Mouse (Mus musculus) lung, embryonic 16.5 days (tissue): ENCODE data around the gene Sap30l. TPM values are rescaled to one million over a fixed set of nuclear protein-coding genes. Genes with fewer than 3 reads are reported as not detected.
"Not testable (repeated sequence)": the region's sequence is repeated elsewhere in the genome, so short reads cannot be mapped to it uniquely, and the experiment has no call there.

Experiments
- ATAC-seq: fragments of 200-750 bp; cut with Nextera tagmentation; 2 replicates; pipeline ENCODE4 v1.8.0; 2017; ENCODE audit warnings: low read depth, mild to moderate bottlenecking, moderate library complexity
- H3K27ac ChIP-seq: fragments of 300-500 bp; sonication (generic); 2 replicates; pipeline ENCODE4 v1.5.1; 2014; ENCODE audit warnings: mild to moderate bottlenecking, control low read depth, low read length
- H3K27me3 ChIP-seq: fragments of 300-500 bp; sonication (generic); 2 replicates; pipeline ENCODE4 v1.6.1; 2014; ENCODE audit warnings: low read depth, low read length, mixed read lengths; ENCODE audit not compliant: control insufficient read depth, insufficient read depth
- H3K36me3 ChIP-seq: fragments of 300-500 bp; sonication (generic); 2 replicates; pipeline ENCODE4 v1.6.1; 2014; ENCODE audit warnings: low read length; ENCODE audit not compliant: control insufficient read depth, insufficient read depth
- H3K4me1 ChIP-seq: fragments of 300-500 bp; sonication (generic); replicated peaks from 2 replicates; pipeline ENCODE4 v1.6.1; 2014; ENCODE audit warnings: low read length, mixed read lengths; ENCODE audit not compliant: control insufficient read depth, insufficient read depth
- H3K4me2 ChIP-seq: fragments of 300-500 bp; sonication (generic); 2 replicates; pipeline ENCODE4 v1.6.1; 2014; ENCODE audit warnings: low read depth, low read length, control low read depth
- H3K4me3 ChIP-seq: fragments of 300-500 bp; sonication (generic); 2 replicates; pipeline ENCODE4 v1.5.1; 2014; ENCODE audit warnings: mild to moderate bottlenecking, low read length, control low read depth
- H3K9ac ChIP-seq: fragments of 300-500 bp; sonication (generic); 2 replicates; pipeline ENCODE4 v1.6.1; 2014; ENCODE audit warnings: low read length, control low read depth
- H3K9me3 ChIP-seq: fragments of 300-500 bp; sonication (generic); 2 replicates; pipeline ENCODE4 v1.6.1; 2016; ENCODE audit warnings: low read length; ENCODE audit not compliant: control insufficient read depth
- WGBS: fragments of 180-500 bp; shearing (Covaris S2); extraction: QIAGEN DNeasy Blood & Tissue Kit; methylation state at CpG from one replicate; pipeline ENCODE4 v1.1.7; 2014; 5-methylcytosine and 5-hydroxymethylcytosine counted together
- polyA plus RNA-seq: library from polyadenylated mRNA; unstranded; fragments of >200 nt; fragmentation: Nextera tagmentation; extraction: Ambion mirVana; gene quantifications from 2 replicates; pipeline ENCODE4 v1.2.1, GENCODE M21; 2015

Gene Sap30l
- polyA plus RNA-seq, 1 experiment from 2014 or later = 6.1 TPM

GRCm38 (mm10) chr11:57809017-57809731, 7.7 kb downstream of the Sap30l start:
- Histone ChIP-seq H3K27ac (no peak overlapping the region), H3K36me3 (peaks cover 26% of the 10 kb centered on the region), H3K9ac (no peak overlapping the region), H3K4me3 (no peak overlapping the region), H3K4me1 (no peaks in the 10 kb centered on the region), H3K4me2 (no peak overlapping the region), H3K9me3 (no peaks in the 10 kb centered on the region), H3K27me3 (no peaks in the 10 kb centered on the region)
- no peak for ATAC-seq
- WGBS = 91% methylated on average over 17 of the region's 17 CpGs

DNA sequence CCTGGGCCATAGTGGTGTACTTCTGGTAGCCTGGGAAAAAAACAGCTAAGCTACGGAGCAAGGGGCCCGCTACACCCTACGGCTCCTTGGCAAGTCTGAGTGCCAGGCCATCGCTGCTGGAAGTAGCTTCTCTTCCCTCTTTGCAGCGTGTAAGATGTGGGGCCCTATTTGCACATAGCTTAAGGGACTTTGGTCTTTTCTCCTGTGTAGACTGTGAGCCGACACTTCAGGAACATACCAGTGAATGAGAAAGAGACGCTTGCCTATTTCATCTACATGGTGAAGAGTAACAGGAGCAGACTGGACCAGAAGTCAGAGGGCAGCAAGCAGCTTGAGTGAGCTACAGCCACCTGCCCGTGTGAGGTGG, 8.3 kb downstream of the Sap30l start:
- no peak overlapping the region for H3K27ac ChIP-seq
- H3K9ac ChIP-seq = no peak overlapping the region
- no peak overlapping the region for H3K4me3 ChIP-seq
- peaks cover 26% of the 10 kb centered on the region for H3K36me3 ChIP-seq
- 84% methylated on average over 8 of the region's 8 CpGs for whole genome bisulfite sequencing
- no peaks in the 10 kb centered on the region for H3K9me3 ChIP-seq
- H3K4me1 ChIP-seq = no peaks in the 10 kb centered on the region
- ATAC-seq = no peak
- no peaks in the 10 kb centered on the region for H3K27me3 ChIP-seq
- H3K4me2 ChIP-seq = no peak overlapping the region

DNA sequence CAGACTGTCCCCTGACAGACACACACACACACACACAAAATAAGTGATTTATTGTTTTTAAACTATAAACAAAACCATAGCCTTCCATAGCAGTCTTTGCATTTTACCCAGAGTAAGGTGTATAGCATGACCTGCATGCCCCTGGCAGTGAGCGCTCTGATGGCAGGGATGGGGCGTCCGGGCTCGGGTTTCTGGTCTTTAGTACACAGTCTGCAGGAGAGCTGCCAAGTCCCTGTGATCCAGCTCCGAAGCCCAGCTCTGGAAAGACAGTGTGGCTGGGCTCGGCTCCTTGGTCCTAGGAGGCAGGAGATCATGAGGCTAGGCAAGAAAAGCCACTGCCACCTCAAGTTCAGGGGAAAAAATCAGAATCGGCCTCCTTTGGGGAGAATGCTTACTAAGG, 9.6 kb downstream of the Sap30l start:
- Histone ChIP-seq H3K4me2 (no peak overlapping the region), H3K4me3 (no peak overlapping the region), H3K9ac (no peak overlapping the region), H3K4me1 (no peaks in the 10 kb centered on the region), H3K27ac (no peak overlapping the region), H3K27me3 (no peaks in the 10 kb centered on the region), H3K9me3 (no peaks in the 10 kb centered on the region), H3K36me3 (peaks cover 26% of the 10 kb centered on the region)
- 81% methylated on average over 7 of the region's 7 CpGs for WGBS
- ATAC-seq = no peak

- no peak overlapping the region for H3K4me3 ChIP-seq
- no peak overlapping the region for H3K9ac ChIP-seq
- no peaks in the 10 kb centered on the region for H3K9me3 ChIP-seq
- no peak overlapping the region for H3K27ac ChIP-seq
- H3K36me3 ChIP-seq = peaks cover 24% of the 10 kb centered on the region
- 94% methylated on average over 8 of the region's 8 CpGs for WGBS
- no peaks in the 10 kb centered on the region for H3K27me3 ChIP-seq
- H3K4me1 ChIP-seq = no peaks in the 10 kb centered on the region
- no peak for ATAC-seq
- no peak overlapping the region for H3K4me2 ChIP-seq
These were observed 10.8 kb downstream of the Sap30l start for GRCm38 (mm10) chr11:57812212-57812611.

GRCm38 (mm10) chr11:57813641-57814040, 12.2 kb downstream of the Sap30l start:
- 95% methylated on average over 3 of the region's 3 CpGs for WGBS
- Histone ChIP-seq H3K27ac (no peak overlapping the region), H3K4me1 (no peaks in the 10 kb centered on the region)

GRCm38 (mm10) chr11:57818189-57818588, 16.8 kb downstream of the Sap30l start:
- H3K36me3 ChIP-seq = no peaks in the 10 kb centered on the region
- no peak overlapping the region for H3K4me3 ChIP-seq
- no peak overlapping the region for H3K4me2 ChIP-seq
- H3K9ac ChIP-seq = no peak overlapping the region
- ATAC-seq = no peak
- no peaks in the 10 kb centered on the region for H3K4me1 ChIP-seq
- WGBS = 88% methylated on average over 4 of the region's 4 CpGs
- no peaks in the 10 kb centered on the region for H3K9me3 ChIP-seq
- H3K27ac ChIP-seq = no peak overlapping the region
- no peaks in the 10 kb centered on the region for H3K27me3 ChIP-seq

More at GRCm38 (mm10) chr11:57813641-57814040, 12.2 kb downstream of the Sap30l start:
- ATAC-seq = no peak
- no peak overlapping the region for H3K9ac ChIP-seq
- no peaks in the 10 kb centered on the region for H3K27me3 ChIP-seq
- H3K9me3 ChIP-seq = no peaks in the 10 kb centered on the region
- H3K4me2 ChIP-seq = no peak overlapping the region
- no peak overlapping the region for H3K4me3 ChIP-seq
- peaks cover 19% of the 10 kb centered on the region for H3K36me3 ChIP-seq

- 22% methylated on average over 9 of the region's 9 CpGs for WGBS
- H3K9me3 ChIP-seq = no peaks in the 10 kb centered on the region
- H3K4me3 ChIP-seq = no peak overlapping the region
- H3K4me1 ChIP-seq = no peaks in the 10 kb centered on the region
- H3K36me3 ChIP-seq = no peaks in the 10 kb centered on the region
- no peak overlapping the region for H3K27ac ChIP-seq
- H3K4me2 ChIP-seq = no peak overlapping the region
- peak; percentile 59; the same call in 1 of the 2 replicates for ATAC-seq
- peaks cover 12% of the 10 kb centered on the region for H3K27me3 ChIP-seq
- H3K9ac ChIP-seq = no peak overlapping the region
These were observed 18.7 kb downstream of the Sap30l start for GRCm38 (mm10) chr11:57819999-57820581.

DNA sequence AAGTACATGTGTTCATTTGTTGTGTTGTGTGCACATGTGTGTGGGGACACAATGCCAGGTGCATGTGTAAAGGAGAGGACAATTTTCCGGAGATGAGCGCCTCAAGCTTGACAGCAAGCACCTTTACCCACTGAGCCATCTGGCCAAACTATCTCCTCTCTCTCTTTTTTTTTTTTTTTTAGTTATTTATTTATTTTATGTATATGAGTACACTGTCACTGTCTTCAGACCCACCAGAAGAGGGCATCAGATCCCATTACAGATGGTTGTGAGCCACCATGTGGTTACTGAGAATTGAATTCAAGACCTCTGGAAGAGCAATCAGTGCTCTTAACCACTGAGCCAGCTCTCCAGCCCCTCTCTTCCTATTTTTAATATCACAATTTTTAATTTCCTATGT, 21.7 kb downstream of the Sap30l start:
- peaks cover 41% of the 10 kb centered on the region for H3K27me3 ChIP-seq
- not testable (repeated sequence) for H3K27ac ChIP-seq, H3K4me1 ChIP-seq, H3K36me3 ChIP-seq, H3K4me3 ChIP-seq, H3K9ac ChIP-seq, H3K9me3 ChIP-seq, H3K4me2 ChIP-seq, ATAC-seq
- WGBS = 96% methylated on average over 2 of the region's 2 CpGs

DNA sequence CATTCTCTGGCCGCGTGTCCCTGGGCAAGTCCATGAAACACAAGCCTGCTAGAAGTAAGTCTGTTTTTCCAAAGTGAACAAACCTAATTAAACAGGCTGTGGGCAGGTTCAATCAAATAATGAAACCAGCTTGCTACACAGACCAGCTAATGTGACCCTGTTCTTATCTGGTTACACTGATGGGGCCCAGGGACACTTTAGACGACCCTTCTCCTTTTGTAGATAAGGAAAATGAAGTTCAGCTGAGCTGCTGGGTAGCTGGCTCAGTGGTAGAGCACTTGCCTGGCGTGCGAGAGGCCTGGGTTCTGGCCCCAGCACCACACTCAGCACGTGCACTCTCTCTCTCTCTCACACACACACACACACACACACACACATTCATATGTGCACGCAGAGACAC, 22.3 kb downstream of the Sap30l start:
- H3K36me3 ChIP-seq = no peaks in the 10 kb centered on the region
- H3K4me3 ChIP-seq = no peak overlapping the region
- no peak for ATAC-seq
- H3K9ac ChIP-seq = no peak overlapping the region
- H3K27ac ChIP-seq = no peak overlapping the region
- H3K4me1 ChIP-seq = peaks cover 5% of the 10 kb centered on the region
- H3K27me3 ChIP-seq = peaks cover 46% of the 10 kb centered on the region
- H3K4me2 ChIP-seq = no peak overlapping the region
- H3K9me3 ChIP-seq = no peaks in the 10 kb centered on the region
- 67% methylated on average over 7 of the region's 7 CpGs for WGBS
